Mouse (Mus musculus) embryonic facial prominence, embryonic 10.5 days (tissue): Measurements from ENCODE around the gene Ldlr. TPM values are rescaled to one million over a fixed set of nuclear protein-coding genes. Genes with fewer than 3 reads are reported as not detected.
"Not testable (repeated sequence)": the region's sequence is repeated elsewhere in the genome, so short reads cannot be mapped to it uniquely, and the experiment has no call there.

Experiments
- DNase-seq: peaks from one replicate; pipeline ENCODE4 v3.0.0-alpha.2; 2017; ENCODE audit warnings: low spot score
- H3K27ac ChIP-seq: fragments of 300-500 bp; sonication (generic); replicated peaks from 2 replicates; pipeline ENCODE4 v1.5.1; 2016; ENCODE audit warnings: mild to moderate bottlenecking
- H3K27me3 ChIP-seq: fragments of 300-500 bp; sonication (generic); replicated peaks from 2 replicates; pipeline ENCODE4 v1.6.1; 2016; ENCODE audit warnings: low read depth, mild to moderate bottlenecking; ENCODE audit not compliant: poor library complexity, severe bottlenecking
- H3K36me3 ChIP-seq: fragments of 300-500 bp; sonication (generic); replicated peaks from 2 replicates; pipeline ENCODE4 v1.6.1; 2016; ENCODE audit warnings: mild to moderate bottlenecking, moderate library complexity
- H3K4me1 ChIP-seq: fragments of 300-500 bp; sonication (generic); 2 replicates; pipeline ENCODE4 v1.6.1; 2016
- H3K4me3 ChIP-seq: fragments of 300-500 bp; sonication (generic); 2 replicates; pipeline ENCODE4 v1.5.1; 2016; ENCODE audit warnings: mild to moderate bottlenecking, moderate library complexity
- H3K9me3 ChIP-seq: fragments of 300-500 bp; sonication (generic); 2 replicates; pipeline ENCODE4 v1.6.1; 2016; ENCODE audit warnings: mild to moderate bottlenecking
- WGBS: fragments of 180-500 bp; shearing (Covaris S2); methylation state at CpG from one replicate; pipeline ENCODE4 v1.1.7; 2016; 5-methylcytosine and 5-hydroxymethylcytosine counted together
- polyA plus RNA-seq: library from polyadenylated mRNA; unstranded; fragments of >200 nt; fragmentation: Nextera tagmentation; extraction: Ambion mirVana; gene quantifications from 2 replicates; pipeline ENCODE4 v1.2.1, GENCODE M21; 2016

Ldlr gene
- polyA plus RNA-seq, 1 experiment from 2014 or later, result 51.6 TPM

GRCm38 (mm10) chr9:21764084-21764999, 41.1 kb downstream of the Ldlr start:
- no peaks in the 10 kb centered on the region for H3K9me3 ChIP-seq
- H3K4me1 ChIP-seq, result peaks cover 36% of the 10 kb centered on the region
- WGBS, result 95% methylated on average over 6 of the region's 6 CpGs
- no peak overlapping the region for H3K27ac ChIP-seq
- H3K36me3 ChIP-seq, result peaks cover 30% of the 10 kb centered on the region
- no peak overlapping the region for H3K4me3 ChIP-seq
- H3K27me3 ChIP-seq, result no peaks in the 10 kb centered on the region
- no peak for DNase-seq

DNA sequence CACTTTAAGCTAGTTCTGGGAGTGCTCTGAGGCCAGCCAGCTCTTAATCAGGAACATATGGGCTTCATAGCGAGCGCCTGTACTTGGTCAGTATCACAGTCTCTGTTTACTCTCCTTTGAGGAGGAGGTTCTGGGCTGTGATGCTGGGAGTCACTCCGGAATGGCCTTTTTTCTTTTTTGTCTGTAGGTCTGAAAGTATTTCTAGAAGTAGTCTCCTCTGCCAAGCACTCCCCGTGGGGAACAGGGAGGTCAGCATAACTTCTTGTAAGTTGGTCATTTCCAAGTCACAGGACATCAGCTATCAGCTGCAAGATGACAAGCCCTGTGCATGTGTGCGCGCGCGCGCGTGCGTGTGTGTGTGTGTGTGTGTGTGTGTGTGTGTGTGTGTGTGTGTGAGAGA, 44.6 kb downstream of the Ldlr start:
- Histone ChIP-seq H3K36me3 (peaks cover 63% of the 10 kb centered on the region), H3K27ac (peak overlapping the region; percentile 88), H3K27me3 (no peaks in the 10 kb centered on the region), H3K4me1 (peaks cover 36% of the 10 kb centered on the region), H3K9me3 (no peaks in the 10 kb centered on the region), H3K4me3 (0 out of 2 replicates have a peak overlapping the region, but pooled peaks have one; percentile 14)
- WGBS, result 48% methylated on average over 11 of the region's 11 CpGs
- peak; percentile 72 for DNase-seq

DNA sequence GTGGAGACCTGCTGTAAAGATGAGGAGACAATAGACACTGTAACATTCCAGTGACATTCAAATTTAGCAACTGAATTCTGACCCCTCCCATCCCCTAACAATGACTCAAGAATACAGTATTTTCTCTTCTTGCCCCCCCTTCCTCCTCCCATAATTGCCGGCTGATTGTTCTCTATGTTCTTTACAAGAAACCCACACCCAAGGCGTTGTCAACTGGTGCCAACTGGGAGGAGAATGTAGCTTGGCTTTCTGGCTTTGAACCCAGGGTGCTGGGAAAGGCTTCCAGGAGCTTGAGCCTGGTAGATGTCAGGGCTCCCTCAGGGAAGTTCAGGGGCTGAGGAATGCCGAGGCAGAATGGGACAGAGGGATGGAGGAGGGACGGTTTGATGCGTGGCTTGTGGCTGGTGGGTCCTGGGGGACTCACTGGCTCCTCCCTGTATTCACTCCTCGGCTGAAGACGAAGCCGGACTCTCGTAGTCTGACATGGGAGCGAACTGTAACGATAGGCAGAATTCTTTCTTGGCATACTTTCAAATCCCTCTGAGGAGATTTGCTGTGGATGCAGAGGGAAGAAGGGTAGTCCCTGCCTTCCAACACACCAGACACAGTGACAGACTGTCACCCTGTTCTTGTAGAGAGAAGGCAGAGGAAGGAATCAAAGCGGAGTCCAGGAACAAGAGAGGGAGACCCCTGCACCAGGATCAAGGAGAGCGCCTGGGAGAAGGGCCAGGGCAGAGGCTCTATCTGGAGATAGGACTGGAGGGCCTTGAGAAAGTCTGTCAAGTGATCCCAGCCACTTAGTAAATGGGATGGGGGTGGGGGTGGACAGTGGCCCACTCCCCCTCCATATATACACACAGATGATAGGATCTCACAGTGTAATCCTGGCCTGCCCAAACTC, 45.5 kb downstream of the Ldlr start:
- 56% methylated on average over 13 of the region's 13 CpGs for WGBS
- H3K27me3 ChIP-seq, result no peaks in the 10 kb centered on the region
- peak overlapping the region; percentile 24; the same call in 1 of the 2 replicates for H3K4me3 ChIP-seq
- H3K27ac ChIP-seq, result peak overlapping the region; percentile 88
- no peaks in the 10 kb centered on the region for H3K9me3 ChIP-seq
- peaks cover 36% of the 10 kb centered on the region for H3K4me1 ChIP-seq
- peaks cover 72% of the 10 kb centered on the region for H3K36me3 ChIP-seq
- no peak for DNase-seq

GRCm38 (mm10) chr9:21769558-21770183, 46.4 kb downstream of the Ldlr start:
- peak overlapping the region; percentile 88 for H3K27ac ChIP-seq
- no peak overlapping the region for H3K4me3 ChIP-seq
- no peaks in the 10 kb centered on the region for H3K27me3 ChIP-seq
- no peak for DNase-seq
- H3K4me1 ChIP-seq, result peaks cover 36% of the 10 kb centered on the region
- H3K36me3 ChIP-seq, result peaks cover 81% of the 10 kb centered on the region
- no peaks in the 10 kb centered on the region for H3K9me3 ChIP-seq
- 85% methylated on average over 26 of the region's 26 CpGs for WGBS

DNA sequence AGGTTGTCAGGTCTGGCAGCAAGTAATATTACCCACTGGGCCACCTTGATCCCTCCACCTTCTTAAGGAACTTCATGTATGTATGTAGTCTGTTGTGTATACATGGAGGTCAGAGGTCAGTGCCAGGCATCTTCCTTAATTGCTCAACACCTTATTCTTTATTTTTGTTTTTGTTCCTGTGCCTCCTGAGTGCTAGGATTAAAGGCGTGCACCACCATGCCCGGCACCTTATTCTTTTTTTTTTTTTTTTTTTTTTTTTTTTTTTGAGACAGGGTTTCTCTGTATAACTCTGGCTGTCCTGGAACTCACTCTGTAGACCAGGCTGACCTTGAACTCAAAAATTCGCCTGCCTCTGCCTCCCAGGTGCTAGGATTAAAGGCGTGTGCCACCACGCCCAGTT, 50.1 kb downstream of the Ldlr start:
- peaks cover 15% of the 10 kb centered on the region for H3K4me1 ChIP-seq
- H3K27me3 ChIP-seq, result not testable (repeated sequence)

GRCm38 (mm10) chr9:21774353-21774752, 51.1 kb downstream of the Ldlr start:
- peaks cover 6% of the 10 kb centered on the region for H3K4me1 ChIP-seq
- WGBS, result 92% methylated on average over 16 of the region's 16 CpGs

More for the DNA sequence above, 50.1 kb downstream of the Ldlr start:
- DNase-seq, H3K9me3 ChIP-seq, H3K27ac ChIP-seq, H3K4me3 ChIP-seq: not testable (repeated sequence)
- 81% methylated on average over 5 of the region's 5 CpGs for WGBS
- peaks cover 93% of the 10 kb centered on the region for H3K36me3 ChIP-seq

DNA sequence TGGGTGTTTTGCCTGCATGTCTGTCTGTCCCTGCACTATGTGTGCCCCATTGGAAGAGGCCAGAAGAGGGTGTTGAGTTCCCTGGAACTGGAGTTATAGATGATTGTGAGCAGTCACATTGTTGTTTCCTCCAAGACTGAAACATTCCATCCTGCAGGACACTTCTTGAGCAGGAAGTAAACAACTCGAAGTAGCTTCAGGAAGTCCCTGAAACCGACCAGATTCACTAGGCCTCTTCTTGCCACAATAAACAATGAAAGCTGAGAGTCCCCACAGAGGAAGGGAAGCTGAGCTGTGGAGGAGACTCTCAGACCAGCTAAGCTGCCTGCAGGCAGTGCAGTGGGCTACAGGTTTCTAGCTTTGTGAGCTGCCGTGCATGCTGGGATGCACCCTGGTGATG, 54.4 kb downstream of the Ldlr start:
- Histone ChIP-seq H3K36me3 (peaks cover 95% of the 10 kb centered on the region), H3K4me1 (no peaks in the 10 kb centered on the region), H3K4me3 (no peak overlapping the region), H3K27ac (no peak overlapping the region), H3K9me3 (no peaks in the 10 kb centered on the region), H3K27me3 (no peaks in the 10 kb centered on the region)
- WGBS, result 87% methylated on average over 3 of the region's 3 CpGs
- no peak for DNase-seq

More at GRCm38 (mm10) chr9:21774353-21774752, 51.1 kb downstream of the Ldlr start:
- Histone ChIP-seq H3K9me3 (no peaks in the 10 kb centered on the region), H3K4me3 (no peak overlapping the region), H3K27ac (no peak overlapping the region), H3K36me3 (peaks cover 93% of the 10 kb centered on the region), H3K27me3 (no peaks in the 10 kb centered on the region)
- DNase-seq, result no peak

DNA sequence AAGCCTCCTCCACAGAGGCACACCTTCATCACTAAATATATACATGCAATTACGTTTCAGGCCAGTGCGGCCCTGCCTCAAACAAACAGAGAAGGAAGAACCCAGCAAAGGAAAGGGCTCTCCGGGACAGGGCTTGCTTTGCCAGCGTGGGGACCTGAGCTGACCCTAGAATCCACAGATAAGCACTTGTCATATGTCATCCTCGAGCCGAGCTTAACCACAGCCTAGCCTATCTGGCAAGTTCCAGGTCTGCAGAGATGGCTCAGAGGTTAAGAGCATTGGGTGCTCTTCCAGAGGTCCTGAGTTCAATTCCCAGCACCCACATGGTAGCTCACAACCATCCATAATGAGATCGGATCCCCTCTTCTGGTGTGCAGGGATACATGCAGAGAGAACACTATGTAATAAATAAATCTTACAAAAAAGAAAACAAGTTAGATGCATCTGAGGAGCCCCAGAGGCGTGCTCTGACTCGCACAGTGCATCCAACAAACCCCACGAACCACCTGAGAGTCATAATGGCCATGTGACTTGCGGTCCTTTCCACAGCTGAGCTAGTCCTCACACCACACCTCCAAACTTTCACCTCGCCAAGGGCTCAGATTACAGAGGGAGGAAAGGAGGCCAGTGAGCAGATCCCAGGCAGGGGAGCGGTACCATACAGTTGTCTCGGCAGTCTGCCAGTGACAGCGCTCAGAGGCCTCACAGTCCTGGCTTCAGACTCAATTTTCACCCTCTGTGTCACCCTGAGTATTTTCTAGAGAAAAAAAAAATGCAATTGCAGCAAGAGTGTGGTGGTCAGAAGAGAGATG, 58.6 kb downstream of the Ldlr start:
- no peak for DNase-seq
- no peaks in the 10 kb centered on the region for H3K27me3 ChIP-seq
- H3K9me3 ChIP-seq, result no peaks in the 10 kb centered on the region
- peaks cover 95% of the 10 kb centered on the region for H3K36me3 ChIP-seq
- 82% methylated on average over 15 of the region's 15 CpGs for WGBS
- peaks cover under 1% of the 10 kb centered on the region; the same call in 1 of the 2 replicates for H3K4me1 ChIP-seq
- no peak overlapping the region for H3K4me3 ChIP-seq
- H3K27ac ChIP-seq, result no peak overlapping the region

GRCm38 (mm10) chr9:21784517-21785307, 61.4 kb downstream of the Ldlr start:
- H3K27ac ChIP-seq, result no peak overlapping the region
- no peak overlapping the region for H3K4me3 ChIP-seq
- H3K36me3 ChIP-seq, result peaks cover 95% of the 10 kb centered on the region
- WGBS, result 91% methylated on average over 7 of the region's 7 CpGs
- peaks cover 6% of the 10 kb centered on the region for H3K4me1 ChIP-seq
- no peak for DNase-seq
- no peaks in the 10 kb centered on the region for H3K27me3 ChIP-seq
- H3K9me3 ChIP-seq, result no peaks in the 10 kb centered on the region

DNA sequence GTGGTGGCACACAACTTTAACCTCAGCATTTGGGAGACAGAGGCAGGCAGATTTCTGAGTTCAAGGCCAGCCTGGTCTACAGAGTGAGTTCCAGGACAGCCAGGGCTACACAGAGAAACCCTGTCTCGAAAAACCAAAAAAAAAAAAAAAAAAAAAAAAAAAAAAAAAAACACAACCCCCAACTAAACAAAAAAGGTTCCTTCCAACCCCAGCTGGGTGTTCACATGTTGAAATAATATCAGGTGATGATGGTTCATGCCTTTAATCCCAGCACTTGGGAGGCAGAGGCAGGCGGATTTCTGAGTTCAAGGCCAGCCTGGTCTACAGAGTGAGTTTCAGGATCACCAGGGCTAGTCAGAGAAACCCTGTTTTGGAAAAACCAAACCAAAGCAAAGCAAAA, 63.0 kb downstream of the Ldlr start:
- H3K4me3 ChIP-seq, H3K9me3 ChIP-seq, DNase-seq, H3K27ac ChIP-seq, H3K4me1 ChIP-seq, H3K27me3 ChIP-seq: not testable (repeated sequence)
- H3K36me3 ChIP-seq, result peaks cover 95% of the 10 kb centered on the region
- 87% methylated on average over 2 of the region's 2 CpGs for WGBS

- peak; percentile 82 for DNase-seq
- H3K36me3 ChIP-seq, result peaks cover 95% of the 10 kb centered on the region
- WGBS, result 7% methylated on average over 6 of the region's 6 CpGs
- H3K27me3 ChIP-seq, result no peaks in the 10 kb centered on the region
- H3K9me3 ChIP-seq, result no peaks in the 10 kb centered on the region
- peaks cover 6% of the 10 kb centered on the region for H3K4me1 ChIP-seq
- H3K27ac ChIP-seq, result peak overlapping the region; percentile 73
- 0 out of 2 replicates have a peak overlapping the region, but pooled peaks have one; percentile 20 for H3K4me3 ChIP-seq
Measured at GRCm38 (mm10) chr9:21786906-21787305, 63.6 kb downstream of the Ldlr start.
